Mouse (Mus musculus): ENCODE data around the gene Ap1b1. TPM values are rescaled to one million over a fixed set of nuclear protein-coding genes. Genes with fewer than 3 reads are reported as not detected.

Ap1b1 gene
- polyA plus RNA-seq, 1 experiment = 76.0 TPM

DNA sequence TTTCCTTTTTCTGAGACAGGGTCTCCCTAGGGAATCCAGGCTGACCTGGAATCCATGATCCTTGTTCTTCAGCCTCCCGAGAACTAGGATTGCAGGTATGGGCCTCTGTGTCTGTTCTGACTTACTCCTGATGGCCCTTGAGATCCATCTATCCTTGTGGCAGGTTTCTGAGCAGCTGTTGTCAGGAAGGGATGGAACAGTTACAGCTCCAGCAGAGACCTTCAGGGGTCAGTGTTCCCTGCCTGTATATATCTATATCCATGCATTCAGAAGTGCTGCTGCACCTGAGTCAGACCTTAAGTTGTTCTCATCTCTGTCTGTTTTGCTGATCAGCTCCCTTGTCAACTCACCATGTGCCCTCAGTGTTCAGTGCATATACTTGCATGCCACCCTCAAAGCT, 12.1 kb downstream of the Ap1b1 start:
- Histone ChIP-seq H3K4me1 (ENCODE audit: control insufficient read depth, insufficient read depth, low read length) (peaks cover 3% of the 10 kb centered on the region; the same call in 1 of the 2 replicates), H3K4me3 (replicated peaks; ENCODE audit: extremely low read depth, low read depth, low read length) (no peak overlapping the region)
- DNase-seq = no peak
- no peak for TF ChIP-seq POLR2A (IDR thresholded peaks at IDR 0.05; ENCODE audit: borderline replicate concordance, extremely low read depth, low read depth, low read length)
- TF ChIP-seq CTCF (IDR thresholded peaks at IDR 0.05; ENCODE audit: insufficient read depth, low read length) = no peak
- 78% methylated on average over 1 of the region's 1 CpGs for WGBS

DNA sequence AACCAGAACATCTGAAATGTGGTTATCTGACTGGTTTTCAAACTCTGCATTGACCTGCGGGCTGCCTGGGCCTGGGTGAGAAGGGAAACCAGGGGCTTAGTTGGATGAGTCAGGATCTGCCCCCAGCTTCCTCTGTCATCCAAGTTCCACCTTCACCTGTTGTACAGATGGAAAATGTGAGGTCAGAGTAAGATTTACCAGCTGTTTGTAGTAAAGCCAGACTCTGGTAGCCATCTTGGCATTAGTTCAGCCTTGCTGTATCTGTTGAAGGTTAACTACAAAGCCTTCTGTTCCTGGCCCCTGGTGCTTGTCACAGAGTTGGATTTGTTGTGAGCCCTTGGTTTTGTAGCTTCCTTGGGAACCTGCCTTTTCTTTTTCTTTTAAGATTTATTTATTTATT, 13.6 kb downstream of the Ap1b1 start:
- no peak for TF ChIP-seq POLR2A (IDR thresholded peaks at IDR 0.05; ENCODE audit: borderline replicate concordance, extremely low read depth, low read depth, low read length)
- TF ChIP-seq CTCF (IDR thresholded peaks at IDR 0.05; ENCODE audit: insufficient read depth, low read length) = no peak
- Histone ChIP-seq H3K4me3 (replicated peaks; ENCODE audit: extremely low read depth, low read depth, low read length) (no peak overlapping the region), H3K4me1 (ENCODE audit: control insufficient read depth, insufficient read depth, low read length) (peaks cover 3% of the 10 kb centered on the region; the same call in 1 of the 2 replicates)
- WGBS = 88% methylated on average over 1 of the region's 1 CpGs
- DNase-seq = no peak

- no peak for DNase-seq
- H3K4me3 ChIP-seq (replicated peaks; ENCODE audit: extremely low read depth, low read depth, low read length) = no peak overlapping the region
- WGBS = 76% methylated on average over 4 of the region's 4 CpGs
- TF ChIP-seq POLR2A (IDR thresholded peaks at IDR 0.05; ENCODE audit: borderline replicate concordance, extremely low read depth, low read depth, low read length) (no peak), CTCF (IDR thresholded peaks at IDR 0.05; ENCODE audit: insufficient read depth, low read length) (no peak)
- peaks cover 3% of the 10 kb centered on the region; the same call in 1 of the 2 replicates for H3K4me1 ChIP-seq (ENCODE audit: control insufficient read depth, insufficient read depth, low read length)
Measured at GRCm38 (mm10) chr11:5002826-5003225, 16.2 kb downstream of the Ap1b1 start.

DNA sequence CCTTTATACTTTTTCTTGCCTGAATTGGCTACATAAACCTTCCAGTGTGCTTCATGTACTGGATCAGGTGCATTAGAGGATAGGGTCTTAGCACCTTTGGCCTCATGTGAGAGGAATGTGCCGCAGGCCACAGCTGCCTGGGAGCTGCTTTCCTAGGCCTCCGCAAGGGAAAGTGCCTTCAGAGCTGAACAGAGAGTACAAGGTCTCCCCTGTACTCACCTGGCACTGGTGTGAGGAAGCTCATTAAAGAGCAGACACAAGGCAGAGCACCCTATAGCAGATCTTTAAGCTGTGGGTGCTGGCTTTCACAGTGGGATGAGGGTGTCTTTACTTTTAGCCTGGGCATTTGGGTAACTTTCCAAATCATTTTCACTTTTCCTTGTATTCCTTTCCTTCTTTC, 18.9 kb downstream of the Ap1b1 start:
- Histone ChIP-seq H3K4me1 (ENCODE audit: control insufficient read depth, insufficient read depth, low read length) (no peaks in the 10 kb centered on the region), H3K4me3 (replicated peaks; ENCODE audit: extremely low read depth, low read depth, low read length) (no peak overlapping the region)
- TF ChIP-seq CTCF (IDR thresholded peaks at IDR 0.05; ENCODE audit: insufficient read depth, low read length) (no peak), POLR2A (IDR thresholded peaks at IDR 0.05; ENCODE audit: borderline replicate concordance, extremely low read depth, low read depth, low read length) (no peak)
- no peak for DNase-seq
- WGBS = 92% methylated on average over 2 of the region's 2 CpGs

GRCm38 (mm10) chr11:5007186-5007585, 20.6 kb downstream of the Ap1b1 start:
- TF ChIP-seq POLR2A (IDR thresholded peaks at IDR 0.05; ENCODE audit: borderline replicate concordance, extremely low read depth, low read depth, low read length) (no peak), CTCF (IDR thresholded peaks at IDR 0.05; ENCODE audit: insufficient read depth, low read length) (no peak)
- no peak for DNase-seq
- H3K4me1 ChIP-seq (ENCODE audit: control insufficient read depth, insufficient read depth, low read length) = no peaks in the 10 kb centered on the region; the same call in 1 of the 2 replicates
- no peak overlapping the region for H3K4me3 ChIP-seq (replicated peaks; ENCODE audit: extremely low read depth, low read depth, low read length)
- 78% methylated on average over 1 of the region's 1 CpGs for WGBS

- TF ChIP-seq POLR2A (IDR thresholded peaks at IDR 0.05; ENCODE audit: borderline replicate concordance, extremely low read depth, low read depth, low read length) (no peak), CTCF (IDR thresholded peaks at IDR 0.05; ENCODE audit: insufficient read depth, low read length) (no peak)
- no peak for DNase-seq
- no peaks in the 10 kb centered on the region; the same call in 1 of the 2 replicates for H3K4me1 ChIP-seq (ENCODE audit: control insufficient read depth, insufficient read depth, low read length)
- WGBS = 55% methylated on average over 3 of the region's 3 CpGs
- no peak overlapping the region for H3K4me3 ChIP-seq (replicated peaks; ENCODE audit: extremely low read depth, low read depth, low read length)
Measured at GRCm38 (mm10) chr11:5008867-5009266, 22.2 kb downstream of the Ap1b1 start.

GRCm38 (mm10) chr11:5009354-5010074, 22.9 kb downstream of the Ap1b1 start:
- 73% methylated on average over 3 of the region's 3 CpGs for WGBS
- DNase-seq = no peak
- TF ChIP-seq CTCF (IDR thresholded peaks at IDR 0.05; ENCODE audit: insufficient read depth, low read length) (no peak), POLR2A (IDR thresholded peaks at IDR 0.05; ENCODE audit: borderline replicate concordance, extremely low read depth, low read depth, low read length) (no peak)
- H3K4me3 ChIP-seq (replicated peaks; ENCODE audit: extremely low read depth, low read depth, low read length) = no peak overlapping the region
- H3K4me1 ChIP-seq (ENCODE audit: control insufficient read depth, insufficient read depth, low read length) = no peaks in the 10 kb centered on the region; the same call in 1 of the 2 replicates

DNA sequence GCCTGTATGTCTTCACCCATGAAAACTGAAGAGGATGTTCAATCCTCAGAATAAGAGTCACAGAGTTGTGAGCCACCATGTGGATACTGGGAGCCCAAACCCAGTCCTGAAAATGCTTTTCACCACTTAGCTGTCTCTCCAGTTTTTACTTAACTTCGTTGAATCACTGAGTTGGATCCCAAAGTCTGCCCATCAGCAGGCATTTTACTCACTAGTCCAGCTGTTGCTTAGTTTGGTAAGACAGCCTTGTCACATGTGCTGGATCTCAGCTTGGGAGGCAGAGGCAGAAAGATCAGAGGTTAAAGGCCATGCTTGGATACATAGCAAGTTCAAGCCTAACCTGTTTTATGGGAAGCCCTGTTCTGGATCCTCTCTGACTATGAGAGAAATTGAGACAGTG, 23.6 kb downstream of the Ap1b1 start:
- no peaks in the 10 kb centered on the region; the same call in 1 of the 2 replicates for H3K4me1 ChIP-seq (ENCODE audit: control insufficient read depth, insufficient read depth, low read length)
- no peak for DNase-seq
- no peak overlapping the region for H3K4me3 ChIP-seq (replicated peaks; ENCODE audit: extremely low read depth, low read depth, low read length)

GRCm38 (mm10) chr11:5011480-5011879, 24.9 kb downstream of the Ap1b1 start:
- H3K4me1 ChIP-seq (ENCODE audit: control insufficient read depth, insufficient read depth, low read length) = no peaks in the 10 kb centered on the region; the same call in 1 of the 2 replicates

More for the DNA sequence above, 23.6 kb downstream of the Ap1b1 start:
- no peak for TF ChIP-seq POLR2A (IDR thresholded peaks at IDR 0.05; ENCODE audit: borderline replicate concordance, extremely low read depth, low read depth, low read length)
- 78% methylated on average over 1 of the region's 1 CpGs for WGBS

GRCm38 (mm10) chr11:5012213-5012715, 25.6 kb downstream of the Ap1b1 start:
- 65% methylated on average over 5 of the region's 5 CpGs for WGBS
- no peaks in the 10 kb centered on the region; the same call in 1 of the 2 replicates for H3K4me1 ChIP-seq (ENCODE audit: control insufficient read depth, insufficient read depth, low read length)
- TF ChIP-seq POLR2A (IDR thresholded peaks at IDR 0.05; ENCODE audit: borderline replicate concordance, extremely low read depth, low read depth, low read length) (no peak), CTCF (IDR thresholded peaks at IDR 0.05; ENCODE audit: insufficient read depth, low read length) (no peak)
- H3K4me3 ChIP-seq (replicated peaks; ENCODE audit: extremely low read depth, low read depth, low read length) = no peak overlapping the region
- DNase-seq = no peak

More at GRCm38 (mm10) chr11:5011480-5011879, 24.9 kb downstream of the Ap1b1 start:
- DNase-seq = no peak
- no peak overlapping the region for H3K4me3 ChIP-seq (replicated peaks; ENCODE audit: extremely low read depth, low read depth, low read length)
- no peak for TF ChIP-seq POLR2A (IDR thresholded peaks at IDR 0.05; ENCODE audit: borderline replicate concordance, extremely low read depth, low read depth, low read length)
- TF ChIP-seq CTCF (IDR thresholded peaks at IDR 0.05; ENCODE audit: insufficient read depth, low read length) = no peak
- WGBS = 53% methylated on average over 1 of the region's 1 CpGs

All from lung, adult 2 months (tissue).